Mouse (Mus musculus): ENCODE measurements around the gene Piwil1. TPM values are rescaled to one million over a fixed set of nuclear protein-coding genes. Genes with fewer than 3 reads are reported as not detected.
A peak's percentile ranks its signal among the peaks of the same experiment; 100 is the strongest.
"Not testable (repeated sequence)": the region's sequence is repeated elsewhere in the genome, so short reads cannot be mapped to it uniquely, and the experiment has no call there.

Gene Piwil1
- total RNA-seq, 1 experiment from 2014 or later: not detected

GRCm38 (mm10) chr5:128710596-128710995, 8.3 kb downstream of the Piwil1 start:
- DNase-seq: no peak

GRCm38 (mm10) chr5:128711847-128712246, 9.5 kb downstream of the Piwil1 start:
- DNase-seq: peak; percentile 31

GRCm38 (mm10) chr5:128715171-128715570, 12.8 kb downstream of the Piwil1 start:
- DNase-seq: no peak

GRCm38 (mm10) chr5:128720461-128720860, 18.1 kb downstream of the Piwil1 start:
- DNase-seq: not testable (repeated sequence)

- no peak for DNase-seq
Observed at GRCm38 (mm10) chr5:128729341-128729740, 27.0 kb downstream of the Piwil1 start.

GRCm38 (mm10) chr5:128730634-128731033, 28.3 kb downstream of the Piwil1 start:
- peak; percentile 32 for DNase-seq

GRCm38 (mm10) chr5:128732416-128733014, 30.2 kb downstream of the Piwil1 start:
- peak; percentile 26 for DNase-seq

GRCm38 (mm10) chr5:128733955-128734354, 31.6 kb downstream of the Piwil1 start:
- peak; percentile 54 for DNase-seq

GRCm38 (mm10) chr5:128735921-128736320, 33.6 kb downstream of the Piwil1 start:
- no peak for DNase-seq

- no peak for DNase-seq
Observed at GRCm38 (mm10) chr5:128739168-128739837, 37.0 kb downstream of the Piwil1 start.

GRCm38 (mm10) chr5:128739838-128740171, 37.5 kb downstream of the Piwil1 start:
- DNase-seq: no peak

GRCm38 (mm10) chr5:128744351-128744750, 42.0 kb downstream of the Piwil1 start:
- DNase-seq: no peak

- no peak for DNase-seq
Observed at GRCm38 (mm10) chr5:128745206-128745605, 42.9 kb downstream of the Piwil1 start.

- no peak for DNase-seq
Observed at GRCm38 (mm10) chr5:128746261-128746660, 43.9 kb downstream of the Piwil1 start.

GRCm38 (mm10) chr5:128761118-128761517, 58.8 kb downstream of the Piwil1 start:
- DNase-seq: no peak

- DNase-seq: no peak
Observed at GRCm38 (mm10) chr5:128769026-128769631, 66.8 kb downstream of the Piwil1 start.

- no peak for DNase-seq
Observed at GRCm38 (mm10) chr5:128776386-128776785, 74.1 kb downstream of the Piwil1 start.

GRCm38 (mm10) chr5:128781621-128782020, 79.3 kb downstream of the Piwil1 start:
- no peak for DNase-seq

- DNase-seq: no peak
Observed at GRCm38 (mm10) chr5:128800592-128800991, 98.3 kb downstream of the Piwil1 start.

Measured in adrenal gland, postnatal 14 days (tissue).